Mouse (Mus musculus) c-Kit-positive CD71-positive TER-119-negative erythroid progenitor cells, embryonic 14.5 days (primary cell): Measurements from ENCODE around the gene Cdc42ep4.
A peak's percentile ranks its signal among the peaks of the same experiment; 100 is the strongest.

ENCODE experiments used
- DNase-seq: peaks from one replicate; pipeline ENCODE4 v3.0.0-alpha.2; 2013; ENCODE audit warnings: low read depth

The Cdc42ep4 gene

GRCm38 (mm10) chr11:113749749-113750351 is 1.8 kb downstream of the Cdc42ep4 start:
- DNase-seq: peak; percentile 63

GRCm38 (mm10) chr11:113748797-113749521 is 2.7 kb downstream of the Cdc42ep4 start:
- DNase-seq: no peak

GRCm38 (mm10) chr11:113747725-113748380 is 3.8 kb downstream of the Cdc42ep4 start:
- no peak for DNase-seq

DNA sequence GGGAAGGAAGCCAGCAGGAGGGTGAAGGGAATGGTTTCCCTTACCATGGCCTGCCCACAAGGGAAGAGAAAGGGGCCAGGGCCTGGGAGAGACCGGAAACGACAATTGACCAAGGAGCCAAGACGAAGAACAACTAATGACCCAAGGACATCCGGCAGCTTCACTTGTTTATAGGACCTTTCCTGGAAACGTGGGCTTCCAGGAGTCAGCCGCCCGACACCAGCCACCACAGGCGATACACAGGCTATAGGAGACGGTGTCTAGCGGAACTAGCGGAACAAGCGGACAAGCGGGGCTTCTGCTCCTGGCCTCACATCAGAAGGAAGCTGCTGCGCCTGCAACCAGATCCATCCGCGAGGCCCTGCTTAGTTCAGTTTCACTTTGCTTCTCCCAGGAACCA is 4.6 kb downstream of the Cdc42ep4 start:
- no peak for DNase-seq

DNA sequence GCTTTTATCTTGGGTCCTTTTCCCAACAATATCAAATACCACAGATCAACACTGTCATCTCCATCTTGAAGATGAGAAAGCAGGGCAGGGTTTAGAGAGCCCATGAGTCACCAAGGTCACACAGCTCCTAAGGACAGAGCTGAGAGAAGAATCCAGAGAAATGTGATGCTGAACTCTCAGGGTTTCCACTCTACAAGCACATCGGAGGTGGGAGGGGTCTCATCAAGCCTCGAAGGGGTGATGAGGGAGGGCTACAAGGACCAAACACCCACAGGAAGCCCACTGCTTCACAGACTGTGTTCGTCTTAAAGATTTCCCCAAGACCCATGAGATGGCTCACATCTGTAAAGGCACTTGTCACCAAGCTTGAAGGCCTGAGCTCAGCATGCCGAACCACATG is 5.7 kb downstream of the Cdc42ep4 start:
- DNase-seq: no peak

DNA sequence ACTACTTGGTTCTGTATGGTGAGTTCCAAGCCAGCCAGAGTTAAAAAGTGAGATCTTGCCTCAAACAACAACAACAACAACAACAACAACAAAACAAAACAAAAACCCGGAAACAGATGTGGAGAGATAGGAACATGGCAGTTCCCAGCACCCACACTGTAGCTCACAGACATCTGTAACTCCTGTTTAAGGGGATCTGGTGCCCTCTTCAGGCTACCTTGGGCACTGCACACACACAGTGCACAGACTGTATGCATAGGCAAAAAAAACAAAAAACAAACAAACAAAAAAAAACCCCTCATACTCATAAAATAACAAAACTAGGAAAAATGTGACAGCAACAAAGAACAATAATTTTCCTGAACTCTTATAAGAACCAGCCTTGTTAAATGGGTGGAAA is 8.7 kb downstream of the Cdc42ep4 start:
- no peak for DNase-seq

GRCm38 (mm10) chr11:113740100-113740499 is 11.6 kb downstream of the Cdc42ep4 start:
- no peak for DNase-seq

DNA sequence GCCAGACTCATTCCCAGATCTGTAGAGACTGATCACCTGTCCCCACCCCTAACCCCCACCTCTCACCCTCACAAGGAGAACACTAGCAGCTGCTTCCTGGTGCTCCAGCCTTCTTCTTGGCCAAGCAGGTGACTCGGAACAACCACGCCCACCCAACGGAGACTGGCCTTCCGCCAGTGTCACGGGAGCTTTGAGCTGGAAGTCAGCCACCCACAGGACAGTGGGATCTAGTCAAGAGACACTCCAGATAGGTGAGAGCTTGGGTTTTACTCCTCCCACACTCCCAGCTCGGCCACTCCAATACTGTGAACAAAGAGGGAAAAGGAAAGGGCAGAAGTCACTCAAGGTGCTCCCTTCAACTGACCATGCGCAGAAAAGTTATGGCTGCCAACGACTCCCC is 12.5 kb downstream of the Cdc42ep4 start:
- no peak for DNase-seq

- DNase-seq: no peak
Observed at GRCm38 (mm10) chr11:113737912-113738311, 13.8 kb downstream of the Cdc42ep4 start.

DNA sequence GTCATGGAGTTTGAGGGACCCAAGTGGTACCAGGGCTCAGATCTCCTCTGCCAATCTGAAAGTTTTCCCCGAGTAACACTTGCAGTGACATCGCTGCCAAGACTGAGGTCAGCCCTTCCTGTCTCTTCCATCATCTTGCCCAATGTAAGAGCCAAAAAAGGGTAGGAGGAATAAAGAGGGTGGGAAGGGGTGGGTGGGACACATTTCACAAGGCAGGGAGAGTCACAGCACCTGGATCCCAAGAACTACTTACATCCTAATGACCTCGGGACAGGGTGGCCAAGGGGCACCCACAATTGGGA is 14.2 kb downstream of the Cdc42ep4 start:
- DNase-seq: no peak

- no peak for DNase-seq
Observed at GRCm38 (mm10) chr11:113736848-113737552, 14.7 kb downstream of the Cdc42ep4 start.

GRCm38 (mm10) chr11:113735151-113735550 is 16.5 kb downstream of the Cdc42ep4 start:
- DNase-seq: no peak

GRCm38 (mm10) chr11:113733631-113734364 is 17.9 kb downstream of the Cdc42ep4 start:
- DNase-seq: no peak

GRCm38 (mm10) chr11:113731945-113732612 is 19.6 kb downstream of the Cdc42ep4 start:
- DNase-seq: no peak

DNA sequence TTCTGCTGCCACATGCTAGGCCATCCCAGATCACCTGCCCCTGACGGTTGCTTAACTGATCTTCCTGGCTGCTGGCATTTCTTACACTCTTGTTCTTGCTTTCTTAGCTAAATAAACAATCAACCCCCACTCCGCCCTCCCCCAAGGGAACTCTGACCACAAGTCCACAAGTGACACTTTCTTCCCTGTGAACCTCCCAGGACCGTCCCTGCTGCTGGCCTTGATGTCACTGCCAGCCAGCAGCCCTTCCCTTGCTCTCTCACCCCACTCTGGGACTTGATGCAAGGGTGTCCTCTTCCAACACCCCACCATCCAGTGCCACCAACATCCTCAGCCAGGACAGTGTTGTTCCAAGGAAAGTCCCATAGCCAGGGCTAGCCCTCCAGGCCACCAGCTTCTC is 20.8 kb downstream of the Cdc42ep4 start:
- DNase-seq: no peak

GRCm38 (mm10) chr11:113729917-113730316 is 21.8 kb downstream of the Cdc42ep4 start:
- no peak for DNase-seq

- DNase-seq: no peak
Observed at GRCm38 (mm10) chr11:113729239-113729638, 22.4 kb downstream of the Cdc42ep4 start.

DNA sequence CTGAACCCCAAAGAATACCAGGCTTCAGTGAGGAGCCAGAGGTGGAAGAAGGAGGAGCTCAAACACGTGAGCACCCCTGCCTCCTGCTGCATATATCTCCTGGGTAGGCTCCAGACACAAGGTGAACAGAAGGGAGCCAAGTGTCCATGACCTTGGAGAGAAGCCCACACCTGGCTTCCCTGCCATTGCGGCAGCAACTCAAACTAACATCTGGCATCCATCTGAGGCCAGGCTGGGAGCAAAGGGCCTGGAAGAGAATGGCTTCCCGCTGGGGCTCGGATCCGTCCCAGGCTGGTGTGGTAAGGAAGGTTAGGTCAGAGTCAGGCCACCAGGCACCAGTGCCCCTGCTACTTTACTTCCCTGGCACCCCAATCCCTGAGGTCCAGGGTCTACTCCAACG is 23.7 kb downstream of the Cdc42ep4 start:
- DNase-seq: no peak

- no peak for DNase-seq
Observed at GRCm38 (mm10) chr11:113726994-113727888, 24.4 kb downstream of the Cdc42ep4 start.

GRCm38 (mm10) chr11:113725235-113726048 is 26.2 kb downstream of the Cdc42ep4 start:
- no peak for DNase-seq
